Mouse (Mus musculus): ENCODE data around the gene Slc41a3.

Slc41a3 gene

DNA sequence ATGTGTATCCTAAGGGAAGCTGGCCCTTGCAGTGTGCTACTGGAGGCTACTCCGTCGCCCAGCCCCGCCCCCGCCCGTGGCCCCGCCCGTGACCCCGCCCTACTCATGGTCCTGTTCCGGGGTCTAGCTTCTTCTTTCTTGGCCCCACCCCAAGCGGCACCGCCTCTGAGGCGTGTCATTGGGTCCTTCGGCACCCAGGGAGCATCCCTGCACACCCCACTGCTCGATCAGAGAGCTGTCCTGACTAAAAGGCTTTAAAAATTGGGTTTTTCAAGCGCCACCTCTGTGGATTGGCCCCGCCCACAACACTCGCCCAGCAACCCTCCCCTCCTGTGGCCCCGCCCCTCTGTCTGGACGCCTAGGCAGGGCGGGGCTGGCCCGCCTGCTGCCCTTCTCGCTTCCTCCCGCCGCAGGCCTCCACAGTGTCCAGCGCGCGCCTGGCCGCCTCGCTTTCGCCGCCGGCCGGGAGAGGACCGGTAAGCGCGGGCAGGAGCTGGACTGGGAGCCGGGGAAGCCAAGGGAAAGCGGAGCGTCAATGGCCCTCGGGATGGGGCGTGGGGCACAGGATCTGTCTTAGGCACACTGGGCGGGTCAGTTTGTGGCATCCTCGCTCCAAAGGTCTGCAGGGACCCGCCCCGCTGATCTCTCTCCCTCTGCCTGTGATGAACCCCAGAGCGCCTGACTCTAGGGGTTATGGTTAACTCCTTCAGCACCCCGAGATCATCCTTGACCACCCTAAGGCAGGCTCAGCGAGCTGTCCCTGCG, at the start of gene Slc41a3:
Slc41a3 (plus strand) TSS at position 193 of the 765 bp plus-strand sequence.
- peak; percentile 89 for DNase-seq (ENCODE audit: low spot score)

GRCm38 (mm10) chr6:90556534-90557058, 47.9 kb upstream of the Slc41a3 start:
- DNase-seq (ENCODE audit: low spot score), result no peak

DNA sequence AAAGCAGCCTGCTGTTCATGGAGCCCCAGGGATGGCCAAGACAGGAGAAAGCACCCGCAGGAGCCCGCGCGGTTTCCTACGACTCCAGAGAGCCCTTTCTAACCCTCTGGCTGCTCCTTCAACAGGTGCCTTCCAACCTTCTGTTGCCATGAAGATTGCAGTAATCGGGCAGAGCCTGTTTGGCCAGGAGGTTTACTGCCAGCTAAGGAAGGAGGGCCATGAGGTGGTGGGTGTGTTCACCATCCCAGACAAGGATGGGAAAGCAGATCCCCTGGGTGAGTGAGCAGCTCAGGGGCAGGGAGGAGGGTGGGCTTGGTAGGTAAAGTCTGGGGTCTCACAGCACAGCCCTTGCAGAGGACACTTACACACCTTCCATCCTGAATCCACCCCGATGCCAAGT, 47.4 kb upstream of the Slc41a3 start:
- DNase-seq (ENCODE audit: low spot score), result no peak

GRCm38 (mm10) chr6:90557829-90558693, 46.5 kb upstream of the Slc41a3 start:
- no peak for DNase-seq (ENCODE audit: low spot score)

DNA sequence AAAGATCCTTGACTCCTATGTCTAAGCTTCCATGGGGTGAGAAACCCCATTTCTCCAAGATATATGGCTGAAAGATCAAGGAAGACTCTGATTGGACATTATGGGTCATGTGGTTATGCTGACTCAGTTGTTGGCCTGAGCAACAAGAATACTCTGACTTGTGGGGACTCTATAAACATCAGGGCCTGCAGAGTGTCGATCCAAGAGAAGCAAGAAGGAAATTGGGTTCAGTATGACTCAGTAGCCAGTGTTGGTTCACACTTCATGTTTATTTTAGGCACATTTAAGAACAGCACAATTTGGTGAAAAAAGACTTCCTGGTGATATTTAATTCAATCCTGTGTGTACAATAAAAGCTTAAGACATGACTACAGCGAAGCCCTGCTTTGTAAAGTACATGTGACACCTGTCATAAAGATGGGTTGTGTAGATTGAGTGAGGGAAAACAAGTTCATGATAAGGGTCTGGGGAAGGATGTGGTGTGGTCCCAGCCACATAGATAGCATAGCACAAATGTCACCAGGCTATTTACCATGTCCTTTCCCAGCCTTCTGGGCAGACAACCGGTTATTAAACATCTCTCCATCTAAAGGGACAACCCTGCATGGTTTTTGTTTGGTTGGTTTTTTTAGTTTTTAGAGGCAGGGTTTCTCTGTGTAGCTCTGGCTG, 44.0 kb upstream of the Slc41a3 start:
- DNase-seq (ENCODE audit: low spot score), result no peak

DNA sequence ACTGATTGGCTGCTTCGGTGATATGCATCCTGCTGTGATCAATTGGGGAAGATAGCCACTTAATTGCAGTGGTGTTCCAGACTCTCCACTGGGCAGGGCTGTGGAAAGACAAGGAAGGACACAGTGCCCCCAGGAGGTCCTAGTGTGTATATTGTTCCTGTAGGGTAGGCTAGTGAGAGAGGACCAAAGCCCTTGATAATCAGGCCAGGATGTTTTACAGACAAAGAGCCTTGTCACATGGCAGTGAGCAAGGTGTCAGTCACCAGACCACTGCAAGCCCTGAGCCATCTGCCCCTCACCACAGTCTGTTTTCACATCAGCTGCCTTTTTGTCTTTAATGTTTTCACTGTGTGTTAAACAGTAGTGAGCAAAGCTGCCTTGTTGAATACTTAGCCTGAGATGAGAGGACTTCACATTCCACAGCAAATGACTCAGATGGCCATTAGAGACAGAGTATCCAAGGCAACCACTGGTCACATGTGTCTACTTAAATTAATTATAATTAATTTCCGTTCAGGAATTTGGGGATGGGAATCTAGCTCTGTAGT, 43.2 kb upstream of the Slc41a3 start:
- no peak for DNase-seq (ENCODE audit: low spot score)

- no peak for DNase-seq (ENCODE audit: low spot score)
Measured at GRCm38 (mm10) chr6:90564240-90564639, 40.3 kb upstream of the Slc41a3 start.

GRCm38 (mm10) chr6:90565357-90566215, 38.9 kb upstream of the Slc41a3 start:
- no peak for DNase-seq (ENCODE audit: low spot score)

DNA sequence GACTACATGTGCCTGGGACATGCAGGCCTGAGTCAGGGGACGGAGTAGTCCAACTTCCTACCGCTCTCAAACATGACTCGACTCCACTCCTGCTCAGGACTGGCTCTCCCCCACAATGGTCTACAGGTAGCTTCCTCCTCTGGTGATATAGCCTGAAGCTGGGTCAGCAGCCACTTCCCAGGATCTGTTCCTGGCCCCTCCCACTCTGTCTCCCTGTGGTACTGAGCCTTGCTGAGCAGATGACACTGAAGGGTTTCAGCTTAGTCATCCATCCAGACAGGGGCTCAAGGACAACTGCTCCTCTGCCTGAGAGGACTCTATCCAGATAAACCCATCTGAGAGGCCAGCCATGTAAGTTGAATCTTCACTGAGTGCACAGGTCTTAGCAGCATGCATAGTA, 37.0 kb upstream of the Slc41a3 start:
- no peak for DNase-seq (ENCODE audit: low spot score)

- no peak for DNase-seq (ENCODE audit: low spot score)
Measured at GRCm38 (mm10) chr6:90567928-90568327, 36.6 kb upstream of the Slc41a3 start.

GRCm38 (mm10) chr6:90568721-90569120, 35.8 kb upstream of the Slc41a3 start:
- DNase-seq (ENCODE audit: low spot score), result no peak

GRCm38 (mm10) chr6:90569736-90570383, 34.7 kb upstream of the Slc41a3 start:
- DNase-seq (ENCODE audit: low spot score), result no peak

GRCm38 (mm10) chr6:90570392-90570791, 34.1 kb upstream of the Slc41a3 start:
- no peak for DNase-seq (ENCODE audit: low spot score)

GRCm38 (mm10) chr6:90575261-90575715, 29.2 kb upstream of the Slc41a3 start:
- peak; percentile 68 for DNase-seq (ENCODE audit: low spot score)

DNA sequence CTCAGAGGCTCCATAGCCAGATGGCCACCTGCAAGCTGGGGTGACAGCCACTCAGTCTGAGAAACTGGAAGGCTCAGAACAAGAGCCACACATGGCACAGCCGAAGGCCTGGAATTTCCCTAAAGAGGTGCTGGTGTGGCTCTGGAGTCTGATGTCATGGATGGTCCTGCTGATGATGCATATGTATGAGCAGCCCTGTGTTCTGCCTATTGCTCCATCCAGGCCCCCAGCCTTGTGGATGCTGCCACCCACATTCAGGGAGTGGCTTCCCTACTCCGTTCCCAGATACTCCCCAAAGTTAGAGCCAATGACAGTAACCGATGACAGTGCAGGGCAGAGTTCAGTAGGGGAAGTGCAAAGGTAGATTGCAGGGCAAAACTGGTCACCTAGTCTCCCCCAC, 26.4 kb upstream of the Slc41a3 start:
- DNase-seq (ENCODE audit: low spot score), result no peak

DNA sequence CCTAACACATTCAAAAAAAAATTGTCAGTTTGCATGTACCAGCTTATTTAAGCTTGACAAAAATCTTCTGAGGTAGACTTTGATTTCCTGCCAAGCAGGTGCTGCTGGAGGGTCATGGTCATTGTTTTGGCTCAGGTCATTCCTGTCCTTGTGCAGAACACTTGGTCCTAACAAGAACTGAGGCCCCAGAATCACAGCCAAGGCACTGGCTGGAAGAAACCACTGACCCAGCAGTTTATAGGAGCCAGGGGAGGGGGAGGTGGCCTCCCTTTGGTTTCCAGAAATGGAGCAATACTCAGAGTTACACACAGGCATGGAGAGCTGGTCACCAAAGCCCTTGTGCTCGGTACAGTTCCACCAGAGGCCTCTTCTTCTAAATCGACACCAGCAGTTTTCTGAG, 22.2 kb upstream of the Slc41a3 start:
- DNase-seq (ENCODE audit: low spot score), result no peak

- DNase-seq (ENCODE audit: low spot score), result no peak
Measured at GRCm38 (mm10) chr6:90588113-90588512, 16.4 kb upstream of the Slc41a3 start.

DNA sequence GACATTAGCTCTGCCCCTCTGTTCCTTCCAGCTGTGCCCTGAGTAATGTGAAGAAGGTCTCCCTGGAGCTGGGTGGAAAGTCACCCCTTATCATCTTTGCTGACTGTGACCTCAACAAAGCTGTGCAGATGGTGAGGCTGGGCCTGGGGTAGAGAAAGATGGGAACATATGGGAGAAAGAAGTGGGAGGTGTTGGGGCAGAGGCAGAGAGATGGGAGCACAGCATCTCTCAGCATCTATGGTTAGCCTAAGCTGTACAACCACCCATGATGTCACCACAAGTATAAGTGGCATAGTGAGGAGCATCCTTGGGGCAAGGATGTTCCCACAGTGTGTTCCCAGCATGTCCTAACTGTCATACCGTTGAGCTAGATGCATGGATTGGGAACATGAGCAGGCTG, 13.8 kb upstream of the Slc41a3 start:
- DNase-seq (ENCODE audit: low spot score), result no peak

DNA sequence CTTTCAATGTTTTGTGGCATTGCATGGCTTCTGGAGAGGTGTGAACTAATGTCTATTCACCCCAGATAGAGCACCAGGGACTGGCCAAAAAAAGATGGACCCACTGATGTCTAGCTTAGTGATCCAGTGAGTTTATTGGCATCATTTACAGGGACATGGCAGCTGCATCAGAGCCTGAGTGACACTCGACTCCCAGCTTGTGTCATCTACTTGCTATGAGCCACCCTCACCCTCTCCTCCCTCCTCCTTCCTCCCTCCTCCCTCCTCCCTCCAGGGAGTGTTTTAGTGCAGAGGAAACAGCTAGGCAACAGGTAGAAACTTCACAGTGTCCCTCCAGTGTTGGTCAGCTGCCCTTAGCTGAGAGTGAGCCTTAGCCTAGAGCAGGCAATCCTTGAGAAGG, 9.6 kb upstream of the Slc41a3 start:
- no peak for DNase-seq (ENCODE audit: low spot score)

GRCm38 (mm10) chr6:90597060-90597459, 7.5 kb upstream of the Slc41a3 start:
- DNase-seq (ENCODE audit: low spot score), result no peak

GRCm38 (mm10) chr6:90597592-90597991, 6.9 kb upstream of the Slc41a3 start:
- DNase-seq (ENCODE audit: low spot score), result no peak

Measured in c-Kit-positive CD71-positive TER-119-positive erythroid progenitor cells, embryonic 14.5 days (primary cell).